Mouse (Mus musculus): ENCODE results near the gene Zfp667. TPM values are rescaled to one million over a fixed set of nuclear protein-coding genes. Genes with fewer than 3 reads are reported as not detected.

Gene Zfp667
- polyA plus RNA-seq, 2 experiments: 2.2 to 5.3 TPM

GRCm38 (mm10) chr7:6330458-6331232 is 44.3 kb downstream of the Zfp667 start:
- Histone ChIP-seq H3K27ac (no peak overlapping the region), H3K36me3 (replicated peaks; ENCODE audit: control insufficient read depth, insufficient read depth, low read depth) (no peaks in the 10 kb centered on the region), H3K4me2 (ENCODE audit: low read depth) (peak overlapping the region; percentile 82), H3K4me1 (replicated peaks; ENCODE audit: control insufficient read depth in 2 of 2, insufficient read depth in 2 of 2, low read length in 1 of 2) (peaks cover 0 to 10% of the 10 kb centered on the region in 2 experiments; a peak in 3 of 4 replicates), H3K9me3 (ENCODE audit: control insufficient read depth, low read length) (no peaks in the 10 kb centered on the region), H3K27me3 (ENCODE audit: control insufficient read depth, insufficient read depth, low read length) (no peaks in the 10 kb centered on the region), H3K9ac (replicated peaks) (peak overlapping the region; percentile 79), H3K4me3 (ENCODE audit: insufficient read depth in 1 of 2, low read depth in 2 of 2, low read length in 2 of 2) (peak overlapping the region; percentile 68 to 88)
- DNase-seq (ENCODE audit: low read depth in 3 of 3, low spot score in 3 of 3): no peak
- ATAC-seq (ENCODE audit: insufficient read depth): peak; percentile 70
- TF ChIP-seq EP300 (IDR thresholded peaks at IDR 0.05; ENCODE audit: low read depth) (no peak), CTCF (IDR thresholded peaks at IDR 0.05; ENCODE audit: low read depth) (no peak)
- WGBS (ENCODE audit: insufficient replicate concordance): 14% methylated on average over 23 of the region's 23 CpGs

GRCm38 (mm10) chr7:6331233-6331956 is 45.0 kb downstream of the Zfp667 start, which contains the start of gene Zfp583:
TSS of gene Zfp583 (minus strand) at chr7:6331285.
- TF ChIP-seq EP300 (IDR thresholded peaks at IDR 0.05; ENCODE audit: low read depth): no peak
- no peak for TF ChIP-seq CTCF (IDR thresholded peaks at IDR 0.05; ENCODE audit: low read depth)
- H3K4me2 ChIP-seq (ENCODE audit: low read depth): peak within 1 kb of the TSS; percentile 82
- H3K27me3 ChIP-seq (ENCODE audit: control insufficient read depth, insufficient read depth, low read length): no peaks in the 10 kb centered on the region
- H3K4me3 ChIP-seq (ENCODE audit: insufficient read depth in 1 of 2, low read depth in 2 of 2, low read length in 2 of 2): peak within 1 kb of the TSS; percentile 68 to 88
- H3K9me3 ChIP-seq (ENCODE audit: control insufficient read depth, low read length): no peaks in the 10 kb centered on the region
- H3K4me1 ChIP-seq (replicated peaks; ENCODE audit: control insufficient read depth in 2 of 2, insufficient read depth in 2 of 2, low read length in 1 of 2): peaks cover 0 to 10% of the 10 kb centered on the region in 2 experiments; a peak in 3 of 4 replicates
- peak; percentile 60 to 69 (median 61) for DNase-seq (ENCODE audit: low read depth in 3 of 3, low spot score in 3 of 3)
- peak; percentile 95 for ATAC-seq (ENCODE audit: insufficient read depth)
- WGBS (ENCODE audit: insufficient replicate concordance): 4% methylated on average over 31 of the region's 31 CpGs
- H3K36me3 ChIP-seq (replicated peaks; ENCODE audit: control insufficient read depth, insufficient read depth, low read depth): no peaks in the 10 kb centered on the region
- H3K27ac ChIP-seq: no peak within 1 kb of the TSS
- H3K9ac ChIP-seq (replicated peaks): peak within 1 kb of the TSS; percentile 79

DNA sequence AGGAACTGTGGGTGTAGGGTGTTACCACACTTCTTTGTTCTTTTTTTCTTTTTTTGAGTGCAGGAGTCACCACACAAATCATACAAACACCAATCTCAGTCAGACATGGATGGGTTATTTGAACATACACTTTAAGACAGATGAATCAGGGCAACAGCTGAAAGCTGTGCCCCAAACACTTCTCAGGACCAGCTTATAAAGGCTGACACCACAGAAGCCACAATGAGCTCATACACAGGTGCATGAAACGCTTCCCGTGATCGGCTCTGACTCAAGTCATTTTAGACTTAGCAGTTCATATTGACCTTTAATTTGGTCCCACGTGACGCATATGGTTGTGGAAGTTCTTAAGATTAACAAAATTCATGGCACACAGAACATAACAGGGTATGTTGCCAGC is 53.5 kb downstream of the Zfp667 start:
- no peaks in the 10 kb centered on the region for H3K27me3 ChIP-seq (ENCODE audit: control insufficient read depth, insufficient read depth, low read length)
- H3K9ac ChIP-seq (replicated peaks): no peak overlapping the region
- TF ChIP-seq CTCF (IDR thresholded peaks at IDR 0.05; ENCODE audit: low read depth) (no peak), EP300 (IDR thresholded peaks at IDR 0.05; ENCODE audit: low read depth) (no peak)
- H3K27ac ChIP-seq: no peak overlapping the region
- DNase-seq (ENCODE audit: low read depth in 3 of 3, low spot score in 3 of 3) (no peak), ATAC-seq (ENCODE audit: insufficient read depth) (no peak)
- H3K9me3 ChIP-seq (ENCODE audit: control insufficient read depth, low read length): no peaks in the 10 kb centered on the region
- 0 out of 4 replicates have a peak, but pooled peaks cover 0 to 2% of the 10 kb centered on the region in 2 experiments for H3K4me1 ChIP-seq (replicated peaks; ENCODE audit: control insufficient read depth in 2 of 2, insufficient read depth in 2 of 2, low read length in 1 of 2)
- no peak overlapping the region for H3K4me3 ChIP-seq (ENCODE audit: insufficient read depth in 1 of 2, low read depth in 2 of 2, low read length in 2 of 2)
- WGBS (ENCODE audit: insufficient replicate concordance): 56% methylated on average over 5 of the region's 5 CpGs
- H3K4me2 ChIP-seq (ENCODE audit: low read depth): no peak overlapping the region
- H3K36me3 ChIP-seq (replicated peaks; ENCODE audit: control insufficient read depth, insufficient read depth, low read depth): no peaks in the 10 kb centered on the region

DNA sequence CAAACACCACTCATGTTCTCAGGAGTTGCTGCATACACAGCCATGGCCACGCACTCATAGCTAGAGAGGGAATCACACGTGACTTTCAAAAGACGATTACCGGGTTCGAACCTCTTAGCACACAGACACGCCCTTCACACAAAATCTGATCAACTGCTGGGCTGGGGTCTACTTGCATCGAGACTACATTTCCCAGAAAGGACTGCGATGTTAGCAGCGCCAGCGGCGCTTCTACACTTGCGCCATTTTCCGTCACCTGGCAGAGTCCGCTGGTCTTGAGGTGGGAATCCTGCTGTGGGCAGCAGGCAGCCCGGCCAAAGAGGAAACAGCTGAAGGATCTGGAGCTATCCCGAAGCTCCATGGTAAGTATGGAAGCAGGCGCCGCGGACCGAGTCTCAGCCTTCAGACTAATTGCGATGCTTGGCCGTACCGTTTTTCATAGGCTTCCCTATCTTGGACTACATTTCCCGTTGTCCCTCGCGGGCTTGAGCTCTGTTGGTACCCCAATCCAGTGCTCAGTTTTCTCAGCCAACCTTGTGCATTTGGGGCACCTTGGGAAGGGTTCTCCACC is 57.2 kb downstream of the Zfp667 start, which contains the start of gene Gm3854:
Gm3854 (plus strand) TSS at position 259 of the 571 bp plus-strand sequence.
- under 1% methylated on average over 26 of the region's 26 CpGs for WGBS (ENCODE audit: insufficient replicate concordance)
- no peaks in the 10 kb centered on the region for H3K27me3 ChIP-seq (ENCODE audit: control insufficient read depth, insufficient read depth, low read length)
- H3K27ac ChIP-seq: no peak within 1 kb of the TSS
- peak within 1 kb of the TSS; percentile 60 for H3K4me2 ChIP-seq (ENCODE audit: low read depth)
- H3K4me1 ChIP-seq (replicated peaks; ENCODE audit: control insufficient read depth in 2 of 2, insufficient read depth in 2 of 2, low read length in 1 of 2): 0 out of 4 replicates have a peak, but pooled peaks cover 0 to 2% of the 10 kb centered on the region in 2 experiments
- ATAC-seq (ENCODE audit: insufficient read depth) (peak; percentile 81), DNase-seq (ENCODE audit: low read depth in 3 of 3, low spot score in 3 of 3) (peak in 1 of 3 experiments; percentile 35)
- H3K9ac ChIP-seq (replicated peaks): peak within 1 kb of the TSS; percentile 51
- TF ChIP-seq CTCF (IDR thresholded peaks at IDR 0.05; ENCODE audit: low read depth): no peak
- TF ChIP-seq EP300 (IDR thresholded peaks at IDR 0.05; ENCODE audit: low read depth): no peak
- no peaks in the 10 kb centered on the region for H3K9me3 ChIP-seq (ENCODE audit: control insufficient read depth, low read length)
- H3K4me3 ChIP-seq (ENCODE audit: insufficient read depth in 1 of 2, low read depth in 2 of 2, low read length in 2 of 2): peak within 1 kb of the TSS; percentile 57 to 76
- no peaks in the 10 kb centered on the region for H3K36me3 ChIP-seq (replicated peaks; ENCODE audit: control insufficient read depth, insufficient read depth, low read depth)
